Mouse (Mus musculus): ENCODE data around the gene Ect2.

DNA sequence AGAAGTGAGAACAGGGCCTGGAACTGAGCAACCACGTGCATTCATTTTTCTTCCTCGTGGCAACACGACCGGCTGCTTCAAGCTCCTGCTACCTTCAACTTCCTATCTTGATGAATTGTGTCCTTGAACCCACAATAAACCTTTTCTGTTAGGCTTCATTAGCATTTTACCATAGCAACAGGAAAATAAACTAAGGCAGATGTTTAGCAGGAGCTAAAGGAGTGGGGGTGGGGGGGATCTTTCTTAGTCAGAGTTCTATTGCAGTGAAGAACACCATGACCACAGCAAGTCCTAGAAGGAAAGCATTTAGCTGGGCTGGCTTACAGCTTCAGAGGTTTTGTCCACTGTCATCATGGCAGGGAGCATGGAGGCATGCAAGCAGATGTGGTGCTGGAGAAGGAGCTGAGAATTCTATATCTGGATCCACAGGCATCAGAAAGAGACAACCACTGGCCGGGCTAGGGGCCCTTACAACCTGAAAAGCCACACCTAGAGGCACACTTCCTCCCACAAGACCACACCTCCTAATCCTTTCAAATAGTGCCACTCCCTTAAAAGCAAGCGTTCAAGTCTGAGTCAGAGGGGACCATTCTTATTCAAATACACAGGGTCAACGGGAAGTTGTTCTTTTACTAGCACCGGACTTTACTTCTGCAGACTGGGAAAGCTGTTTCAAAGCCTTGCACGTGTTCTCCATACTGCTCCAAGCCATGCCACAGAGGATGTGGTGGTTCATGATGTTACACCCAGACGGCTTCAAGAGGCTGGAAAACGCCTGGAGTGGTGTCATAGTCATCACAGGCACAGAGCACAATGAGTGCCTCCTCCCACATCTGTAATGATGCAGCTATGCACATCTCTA lies 90.0 kb downstream of the Ect2 start:
- no peak for TF ChIP-seq CTCF (IDR thresholded peaks at IDR 0.05; ENCODE audit: low read depth)
- TF ChIP-seq EP300 (optimal IDR thresholded peaks at IDR 0.05): no peak
